Mouse (Mus musculus): Measurements from ENCODE around the gene Trex2.

Gene Trex2

GRCm38 (mm10) chrX:73435252-73435651, at the start of gene Trex2:
TSS of gene Trex2 (minus strand) at chrX:73435344.
- DNase-seq, result no peak

- no peak for DNase-seq
These were observed 49.7 kb upstream of the Trex2 start for GRCm38 (mm10) chrX:73484870-73485269.

GRCm38 (mm10) chrX:73484076-73484475, 48.9 kb upstream of the Trex2 start:
- DNase-seq, result no peak

GRCm38 (mm10) chrX:73483484-73483810, 48.3 kb upstream of the Trex2 start, which contains the start of gene Bgn:
TSS of gene Bgn (plus strand) at chrX:73483602.
- no peak for DNase-seq

- DNase-seq, result no peak
These were observed 47.7 kb upstream of the Trex2 start for GRCm38 (mm10) chrX:73482643-73483483.

- no peak for DNase-seq
These were observed 45.2 kb upstream of the Trex2 start for GRCm38 (mm10) chrX:73480334-73480733.

GRCm38 (mm10) chrX:73479656-73480055, 44.5 kb upstream of the Trex2 start:
- no peak for DNase-seq

GRCm38 (mm10) chrX:73477500-73477899, 42.4 kb upstream of the Trex2 start:
- no peak for DNase-seq

- no peak for DNase-seq
These were observed 41.5 kb upstream of the Trex2 start for GRCm38 (mm10) chrX:73476621-73477020.

- DNase-seq, result no peak
These were observed 40.6 kb upstream of the Trex2 start for GRCm38 (mm10) chrX:73475658-73476256.

- DNase-seq, result no peak
These were observed 39.4 kb upstream of the Trex2 start for GRCm38 (mm10) chrX:73474340-73475165.

GRCm38 (mm10) chrX:73471764-73472163, 36.6 kb upstream of the Trex2 start:
- DNase-seq, result no peak

GRCm38 (mm10) chrX:73468752-73469151, 33.6 kb upstream of the Trex2 start:
- DNase-seq, result no peak

GRCm38 (mm10) chrX:73468330-73468729, 33.2 kb upstream of the Trex2 start:
- no peak for DNase-seq

- DNase-seq, result no peak
These were observed 32.5 kb upstream of the Trex2 start for GRCm38 (mm10) chrX:73467446-73468241.

GRCm38 (mm10) chrX:73465483-73466186, 30.5 kb upstream of the Trex2 start:
- DNase-seq, result no peak

- DNase-seq, result no peak
These were observed 25.6 kb upstream of the Trex2 start for GRCm38 (mm10) chrX:73460792-73461191.

GRCm38 (mm10) chrX:73458877-73459392, 23.8 kb upstream of the Trex2 start, which contains the start of gene Haus7:
TSS of gene Haus7 (minus strand) at chrX:73459044.
- peak; percentile 89 for DNase-seq

GRCm38 (mm10) chrX:73451949-73452348, 16.8 kb upstream of the Trex2 start:
- peak; percentile 67 for DNase-seq

GRCm38 (mm10) chrX:73441428-73441827, 6.3 kb upstream of the Trex2 start:
- DNase-seq, result no peak

- DNase-seq, result no peak
These were observed 2.3 kb downstream of the Trex2 start for GRCm38 (mm10) chrX:73432850-73433249.

GRCm38 (mm10) chrX:73430036-73430435, 5.1 kb downstream of the Trex2 start:
- no peak for DNase-seq

All from thymus, postnatal 25 days (tissue).